Mouse (Mus musculus) kidney, embryonic 16.5 days (tissue): ENCODE data around the gene Atg14. TPM values are rescaled to one million over a fixed set of nuclear protein-coding genes. Genes with fewer than 3 reads are reported as not detected.
A peak's percentile ranks its signal among the peaks of the same experiment; 100 is the strongest.
"Not testable (repeated sequence)": the region's sequence is repeated elsewhere in the genome, so short reads cannot be mapped to it uniquely, and the experiment has no call there.

ENCODE experiments used
- ATAC-seq: fragments of 200-750 bp; cut with Nextera tagmentation; 2 replicates; pipeline ENCODE4 v1.8.0; 2017; ENCODE audit warnings: moderate TSS enrichment; ENCODE audit not compliant: low FRiP score, low TSS enrichment
- H3K27ac ChIP-seq: fragments of 300-500 bp; sonication (generic); 2 replicates; pipeline ENCODE4 v1.5.1; 2014; ENCODE audit warnings: low read length
- H3K27me3 ChIP-seq: fragments of 300-500 bp; sonication (generic); 2 replicates; pipeline ENCODE4 v1.6.1; 2014; ENCODE audit warnings: low read length, control low read depth, mixed read lengths; ENCODE audit not compliant: insufficient read depth
- H3K36me3 ChIP-seq: fragments of 300-500 bp; sonication (generic); 2 replicates; pipeline ENCODE4 v1.6.1; 2014; ENCODE audit warnings: low read length, control low read depth, mixed read lengths; ENCODE audit not compliant: insufficient read depth
- H3K4me1 ChIP-seq: fragments of 300-500 bp; sonication (generic); 2 replicates; pipeline ENCODE4 v1.6.1; 2014; ENCODE audit warnings: low read length, control low read depth, mixed read lengths; ENCODE audit not compliant: insufficient read depth
- H3K4me2 ChIP-seq: fragments of 300-500 bp; sonication (generic); replicated peaks from 2 replicates; pipeline ENCODE4 v1.6.1; 2014; ENCODE audit warnings: low read depth, low read length
- H3K4me3 ChIP-seq: fragments of 300-500 bp; sonication (generic); 2 replicates; pipeline ENCODE4 v1.5.1; 2014; ENCODE audit warnings: mild to moderate bottlenecking, low read length
- H3K9ac ChIP-seq: fragments of 300-500 bp; sonication (generic); replicated peaks from 2 replicates; pipeline ENCODE4 v1.6.1; 2014; ENCODE audit warnings: low read length
- H3K9me3 ChIP-seq: fragments of 300-500 bp; sonication (generic); 2 replicates; pipeline ENCODE4 v1.6.1; 2016; ENCODE audit warnings: low read length, control low read depth
- WGBS: fragments of 180-500 bp; shearing (Covaris S2); extraction: QIAGEN DNeasy Blood & Tissue Kit; methylation state at CpG from one replicate; pipeline ENCODE4 v1.1.7; 2014; 5-methylcytosine and 5-hydroxymethylcytosine counted together
- polyA plus RNA-seq: library from polyadenylated mRNA; unstranded; fragments of >200 nt; fragmentation: Nextera tagmentation; extraction: Ambion mirVana; gene quantifications from 2 replicates; pipeline ENCODE4 v1.2.1, GENCODE M21; 2015

Gene Atg14
- polyA plus RNA-seq, result 17.8 and 18.3 TPM in 2 replicates

- H3K27me3 ChIP-seq, H3K27ac ChIP-seq, H3K36me3 ChIP-seq, ATAC-seq, H3K9ac ChIP-seq, H3K9me3 ChIP-seq, H3K4me2 ChIP-seq, H3K4me3 ChIP-seq: not testable (repeated sequence)
- H3K4me1 ChIP-seq, result peaks cover 11% of the 10 kb centered on the region
- 94% methylated on average over 11 of the region's 11 CpGs for WGBS
Observed at GRCm38 (mm10) chr14:47570549-47570948, at the start of gene Atg14. Gene Atg14, minus strand, starts transcription at chr14:47570649.

DNA sequence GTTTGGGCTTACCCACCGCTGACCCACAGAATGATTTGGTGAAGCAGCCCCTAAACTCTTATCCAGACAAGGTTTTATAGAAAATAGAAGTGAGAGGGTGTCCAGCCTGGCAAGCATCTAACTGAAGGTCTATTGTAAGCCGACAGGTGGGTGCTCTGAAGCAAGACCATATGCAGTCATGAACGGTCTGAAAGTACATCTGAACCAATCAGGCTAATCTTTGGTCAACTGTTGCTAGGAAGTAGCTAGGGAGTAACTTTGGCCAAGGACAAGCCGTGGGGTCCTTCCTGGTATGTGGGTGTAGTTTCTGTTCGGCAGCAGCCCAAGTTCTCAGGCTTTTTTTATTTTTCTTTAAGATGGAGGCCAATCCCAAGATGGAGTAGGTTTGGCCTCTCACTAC is 48.4 kb upstream of the Atg14 start:
- Histone ChIP-seq H3K4me1 (no peaks in the 10 kb centered on the region), H3K27me3 (no peaks in the 10 kb centered on the region), H3K36me3 (no peaks in the 10 kb centered on the region), H3K4me2 (no peak overlapping the region), H3K9ac (no peak overlapping the region), H3K27ac (no peak overlapping the region), H3K9me3 (no peaks in the 10 kb centered on the region), H3K4me3 (no peak overlapping the region)
- 60% methylated on average over 5 of the region's 5 CpGs for WGBS
- ATAC-seq, result peak; percentile 27; the same call in 1 of the 2 replicates

GRCm38 (mm10) chr14:47613254-47613653 is 42.8 kb upstream of the Atg14 start:
- no peak overlapping the region for H3K27ac ChIP-seq
- WGBS, result 56% methylated on average over 7 of the region's 7 CpGs
- no peaks in the 10 kb centered on the region for H3K27me3 ChIP-seq
- H3K36me3 ChIP-seq, result no peaks in the 10 kb centered on the region
- no peak overlapping the region for H3K4me3 ChIP-seq
- H3K4me1 ChIP-seq, result no peaks in the 10 kb centered on the region
- no peaks in the 10 kb centered on the region for H3K9me3 ChIP-seq
- H3K4me2 ChIP-seq, result no peak overlapping the region
- H3K9ac ChIP-seq, result no peak overlapping the region
- no peak for ATAC-seq

DNA sequence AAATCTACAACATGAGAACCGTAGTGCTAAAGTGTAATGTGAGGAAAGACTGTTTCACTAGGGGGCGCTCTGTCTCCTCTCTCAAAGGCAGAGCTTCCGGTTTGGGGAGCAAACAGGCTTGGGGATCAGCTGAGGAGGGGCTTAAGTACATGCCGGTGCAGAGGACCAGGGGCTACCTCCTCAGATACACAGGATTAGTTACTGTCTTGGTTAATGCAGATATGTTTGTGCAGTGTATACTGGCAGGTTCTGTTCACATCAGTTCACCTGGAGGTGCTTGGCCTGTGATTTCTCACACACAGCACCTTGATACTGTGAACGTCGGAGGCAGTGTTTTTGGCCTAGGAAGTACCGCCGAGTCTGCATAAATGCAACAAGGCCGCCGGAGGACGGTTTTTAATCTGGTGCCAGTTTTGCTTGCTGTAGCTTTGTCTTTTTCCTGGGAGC is 27.5 kb upstream of the Atg14 start:
- H3K4me1 ChIP-seq, result no peaks in the 10 kb centered on the region
- no peak overlapping the region for H3K4me3 ChIP-seq
- H3K4me2 ChIP-seq, result peak overlapping the region; percentile 43
- WGBS, result 35% methylated on average over 11 of the region's 11 CpGs
- no peaks in the 10 kb centered on the region for H3K27me3 ChIP-seq
- H3K27ac ChIP-seq, result no peak overlapping the region
- ATAC-seq, result no peak
- H3K9me3 ChIP-seq, result no peaks in the 10 kb centered on the region
- H3K36me3 ChIP-seq, result no peaks in the 10 kb centered on the region
- H3K9ac ChIP-seq, result no peak overlapping the region; the same call in 1 of the 2 replicates

GRCm38 (mm10) chr14:47594426-47595103 is 24.1 kb upstream of the Atg14 start:
- Histone ChIP-seq H3K9me3 (no peaks in the 10 kb centered on the region), H3K36me3 (no peaks in the 10 kb centered on the region), H3K4me3 (no peak overlapping the region), H3K4me1 (no peaks in the 10 kb centered on the region), H3K27me3 (no peaks in the 10 kb centered on the region), H3K4me2 (no peak overlapping the region), H3K9ac (no peak overlapping the region), H3K27ac (no peak overlapping the region)
- ATAC-seq, result no peak
- WGBS, result 50% methylated on average over 7 of the region's 7 CpGs

- H3K4me1 ChIP-seq, result no peaks in the 10 kb centered on the region
- H3K9me3 ChIP-seq, result no peaks in the 10 kb centered on the region
- no peak overlapping the region for H3K27ac ChIP-seq
- H3K9ac ChIP-seq, result no peak overlapping the region
- H3K4me3 ChIP-seq, result no peak overlapping the region
- H3K27me3 ChIP-seq, result no peaks in the 10 kb centered on the region
- ATAC-seq, result no peak
- H3K36me3 ChIP-seq, result no peaks in the 10 kb centered on the region
- H3K4me2 ChIP-seq, result no peak overlapping the region
- 70% methylated on average over 10 of the region's 10 CpGs for WGBS
Observed at GRCm38 (mm10) chr14:47590391-47590975, 20.0 kb upstream of the Atg14 start.

DNA sequence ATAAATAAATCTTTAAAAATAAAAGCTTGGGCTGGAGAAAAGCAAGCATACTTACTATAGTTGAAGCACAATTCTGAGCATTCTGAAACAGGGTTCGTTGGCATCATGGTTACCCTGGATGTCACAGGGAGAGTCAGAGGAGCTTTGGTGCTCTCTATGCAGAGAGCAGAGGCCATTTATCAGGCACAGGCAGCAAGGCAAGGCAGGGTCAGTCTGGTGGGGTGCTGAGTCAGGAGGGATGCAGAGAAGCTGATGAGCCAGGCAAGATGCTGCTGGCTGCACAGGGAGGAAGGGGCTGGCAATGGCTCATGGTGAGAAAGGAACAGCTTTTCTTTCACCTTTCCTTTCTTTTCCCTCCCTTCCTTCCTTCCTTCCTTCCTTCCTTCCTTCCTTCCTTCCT is 19.0 kb upstream of the Atg14 start:
- Histone ChIP-seq H3K27me3 (no peaks in the 10 kb centered on the region), H3K36me3 (no peaks in the 10 kb centered on the region), H3K4me3 (no peak overlapping the region), H3K9ac (no peak overlapping the region), H3K4me2 (no peak overlapping the region), H3K4me1 (no peaks in the 10 kb centered on the region), H3K9me3 (no peaks in the 10 kb centered on the region), H3K27ac (no peak overlapping the region)
- ATAC-seq, result no peak
- WGBS, result 75% methylated on average over 1 of the region's 1 CpGs

GRCm38 (mm10) chr14:47584346-47584745 is 13.9 kb upstream of the Atg14 start:
- Histone ChIP-seq H3K9ac (no peak overlapping the region), H3K9me3 (no peaks in the 10 kb centered on the region), H3K4me1 (no peaks in the 10 kb centered on the region), H3K4me3 (no peak overlapping the region), H3K4me2 (no peak overlapping the region), H3K27me3 (no peaks in the 10 kb centered on the region), H3K27ac (no peak overlapping the region), H3K36me3 (no peaks in the 10 kb centered on the region)
- ATAC-seq, result no peak

DNA sequence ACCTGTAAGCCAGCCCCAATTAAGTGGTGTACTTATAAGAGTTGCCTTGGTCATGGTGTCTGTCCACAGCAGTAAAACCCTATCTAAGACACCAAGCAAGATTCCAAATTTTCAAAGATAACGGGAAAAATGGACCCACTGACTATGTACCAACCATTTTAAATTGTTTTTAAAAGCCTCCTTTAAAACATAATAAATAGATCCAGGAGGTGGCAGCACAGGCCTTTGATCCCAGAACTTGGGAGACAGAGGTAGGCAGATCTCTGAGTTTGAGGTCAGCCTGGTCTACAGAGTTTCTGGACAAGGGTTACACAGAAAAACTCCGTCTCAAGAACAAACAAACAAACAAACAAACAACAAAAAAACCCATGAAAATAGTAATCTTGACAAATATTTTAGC is 11.2 kb upstream of the Atg14 start:
- no peak overlapping the region for H3K4me3 ChIP-seq
- no peak overlapping the region for H3K27ac ChIP-seq
- H3K36me3 ChIP-seq, result no peaks in the 10 kb centered on the region
- no peak overlapping the region for H3K4me2 ChIP-seq
- ATAC-seq, result no peak
- H3K9ac ChIP-seq, result no peak overlapping the region
- WGBS, result 56% methylated on average over 2 of the region's 2 CpGs
- H3K27me3 ChIP-seq, result no peaks in the 10 kb centered on the region
- H3K4me1 ChIP-seq, result no peaks in the 10 kb centered on the region
- H3K9me3 ChIP-seq, result no peaks in the 10 kb centered on the region

DNA sequence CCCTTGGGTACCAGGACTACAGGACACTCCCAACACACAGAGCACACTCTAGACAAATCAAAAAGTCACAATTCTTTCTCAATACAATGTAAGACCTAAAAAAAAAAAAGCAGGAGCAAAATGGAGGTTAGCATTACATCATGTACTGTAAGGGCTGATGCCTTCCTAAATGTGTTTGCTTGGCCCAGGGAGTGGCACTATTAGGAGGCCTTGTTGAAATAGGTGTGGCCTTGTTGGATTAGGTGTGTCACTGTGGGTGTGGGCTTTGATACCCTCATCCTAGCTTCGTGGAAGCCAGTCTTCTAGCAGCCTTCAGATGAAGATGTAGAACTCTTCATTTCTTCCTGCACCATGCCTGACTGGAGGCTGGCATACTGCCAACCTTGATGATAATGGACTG is 10.8 kb upstream of the Atg14 start:
- no peaks in the 10 kb centered on the region for H3K36me3 ChIP-seq
- WGBS, result 71% methylated on average over 1 of the region's 1 CpGs
- H3K4me1 ChIP-seq, result no peaks in the 10 kb centered on the region
- H3K27me3 ChIP-seq, result no peaks in the 10 kb centered on the region
- no peak overlapping the region for H3K27ac ChIP-seq
- ATAC-seq, result no peak
- no peak overlapping the region for H3K4me3 ChIP-seq
- no peak overlapping the region for H3K9ac ChIP-seq
- H3K9me3 ChIP-seq, result no peaks in the 10 kb centered on the region
- no peak overlapping the region for H3K4me2 ChIP-seq
